Mouse (Mus musculus): ENCODE measurements around the gene Ccdc88c.

Ccdc88c gene

GRCm38 (mm10) chr12:100969808-100970207 is 59.0 kb downstream of the Ccdc88c start:
- no peak for DNase-seq (ENCODE audit: low spot score)

- DNase-seq (ENCODE audit: low spot score) = no peak
These were observed 61.5 kb downstream of the Ccdc88c start for GRCm38 (mm10) chr12:100967383-100967782.

- DNase-seq (ENCODE audit: low spot score) = no peak
These were observed 62.6 kb downstream of the Ccdc88c start for GRCm38 (mm10) chr12:100966253-100966652.

- no peak for DNase-seq (ENCODE audit: low spot score)
These were observed 63.6 kb downstream of the Ccdc88c start for GRCm38 (mm10) chr12:100965298-100965697.

GRCm38 (mm10) chr12:100958621-100959592 is 69.9 kb downstream of the Ccdc88c start:
- no peak for DNase-seq (ENCODE audit: low spot score)

- peak; percentile 89 for DNase-seq (ENCODE audit: low spot score)
These were observed 70.8 kb downstream of the Ccdc88c start for GRCm38 (mm10) chr12:100958006-100958405.

GRCm38 (mm10) chr12:100957257-100957656 is 71.6 kb downstream of the Ccdc88c start:
- DNase-seq (ENCODE audit: low spot score) = peak; percentile 36

GRCm38 (mm10) chr12:100956825-100957224 is 72.0 kb downstream of the Ccdc88c start:
- DNase-seq (ENCODE audit: low spot score) = no peak

GRCm38 (mm10) chr12:100956028-100956427 is 72.8 kb downstream of the Ccdc88c start:
- no peak for DNase-seq (ENCODE audit: low spot score)

GRCm38 (mm10) chr12:100953926-100954325 is 74.9 kb downstream of the Ccdc88c start:
- DNase-seq (ENCODE audit: low spot score) = no peak

GRCm38 (mm10) chr12:100952193-100952931 is 76.5 kb downstream of the Ccdc88c start:
- peak; percentile 85 for DNase-seq (ENCODE audit: low spot score)

- no peak for DNase-seq (ENCODE audit: low spot score)
These were observed 79.7 kb downstream of the Ccdc88c start for GRCm38 (mm10) chr12:100949146-100949545.

GRCm38 (mm10) chr12:100948021-100948420 is 80.8 kb downstream of the Ccdc88c start:
- no peak for DNase-seq (ENCODE audit: low spot score)

- no peak for DNase-seq (ENCODE audit: low spot score)
These were observed 82.9 kb downstream of the Ccdc88c start for GRCm38 (mm10) chr12:100945948-100946347.

- no peak for DNase-seq (ENCODE audit: low spot score)
These were observed 83.4 kb downstream of the Ccdc88c start for GRCm38 (mm10) chr12:100945501-100945900.

- DNase-seq (ENCODE audit: low spot score) = no peak
These were observed 83.9 kb downstream of the Ccdc88c start for GRCm38 (mm10) chr12:100944921-100945336.

- no peak for DNase-seq (ENCODE audit: low spot score)
These were observed 85.7 kb downstream of the Ccdc88c start for GRCm38 (mm10) chr12:100943146-100943545.

- DNase-seq (ENCODE audit: low spot score) = no peak
These were observed 87.5 kb downstream of the Ccdc88c start for GRCm38 (mm10) chr12:100941361-100941760.

GRCm38 (mm10) chr12:100937441-100938360 is 91.2 kb downstream of the Ccdc88c start:
- DNase-seq (ENCODE audit: low spot score) = no peak

- no peak for DNase-seq (ENCODE audit: low spot score)
These were observed 92.1 kb downstream of the Ccdc88c start for GRCm38 (mm10) chr12:100936737-100937136.

- peak; percentile 83 for DNase-seq (ENCODE audit: low spot score)
These were observed 92.7 kb downstream of the Ccdc88c start for GRCm38 (mm10) chr12:100936116-100936515.

- DNase-seq (ENCODE audit: low spot score) = no peak
These were observed 94.1 kb downstream of the Ccdc88c start for GRCm38 (mm10) chr12:100934796-100935195.
